Mouse (Mus musculus) neural tube, embryonic 11.5 days (tissue): Measurements from ENCODE around the gene Kyat3. TPM values are rescaled to one million over a fixed set of nuclear protein-coding genes. Genes with fewer than 3 reads are reported as not detected.
"Not testable (repeated sequence)": the region's sequence is repeated elsewhere in the genome, so short reads cannot be mapped to it uniquely, and the experiment has no call there.

ENCODE experiments used
- ATAC-seq: fragments of 200-750 bp; cut with Nextera tagmentation; 2 replicates; pipeline ENCODE4 v1.8.0; 2017; ENCODE audit warnings: moderate number of reproducible peaks, mild to moderate bottlenecking, moderate TSS enrichment, moderate library complexity; ENCODE audit not compliant: insufficient read depth, low FRiP score, low TSS enrichment
- DNase-seq: peaks from one replicate; pipeline ENCODE4 v3.0.0-alpha.2; 2015; ENCODE audit warnings: low spot score
- H3K27ac ChIP-seq: fragments of 300-500 bp; sonication (generic); 2 replicates; pipeline ENCODE4 v1.5.1; 2014; ENCODE audit warnings: low read depth, mild to moderate bottlenecking, low read length
- H3K27me3 ChIP-seq: fragments of 300-500 bp; sonication (generic); 2 replicates; pipeline ENCODE4 v1.6.1; 2014; ENCODE audit warnings: mild to moderate bottlenecking, low read length, mixed read lengths; ENCODE audit not compliant: control insufficient read depth, insufficient read depth
- H3K36me3 ChIP-seq: fragments of 300-500 bp; sonication (generic); 2 replicates; pipeline ENCODE4 v1.6.1; 2014; ENCODE audit warnings: mild to moderate bottlenecking, low read length, moderate library complexity, mixed read lengths; ENCODE audit not compliant: control insufficient read depth, insufficient read depth
- H3K4me1 ChIP-seq: fragments of 300-500 bp; sonication (generic); 2 replicates; pipeline ENCODE4 v1.6.1; 2014; ENCODE audit warnings: low read length, mixed read lengths; ENCODE audit not compliant: control insufficient read depth, insufficient read depth
- H3K4me2 ChIP-seq: fragments of 300-500 bp; sonication (generic); 2 replicates; pipeline ENCODE4 v1.6.1; 2014; ENCODE audit warnings: low read depth, mild to moderate bottlenecking, moderate library complexity
- H3K4me3 ChIP-seq: fragments of 300-500 bp; sonication (generic); 2 replicates; pipeline ENCODE4 v1.5.1; 2014; ENCODE audit warnings: low read depth, low read length
- H3K9ac ChIP-seq: fragments of 300-500 bp; sonication (generic); 2 replicates; pipeline ENCODE4 v1.6.1; 2014; ENCODE audit warnings: mild to moderate bottlenecking, low read length
- H3K9me3 ChIP-seq: fragments of 300-500 bp; sonication (generic); 2 replicates; pipeline ENCODE4 v1.6.1; 2016; ENCODE audit warnings: low read length; ENCODE audit not compliant: control insufficient read depth
- WGBS: fragments of 180-500 bp; shearing (Covaris S2); extraction: QIAGEN DNeasy Blood & Tissue Kit; methylation state at CpG from one replicate; pipeline ENCODE4 v1.1.7; 2014; 5-methylcytosine and 5-hydroxymethylcytosine counted together
- polyA plus RNA-seq: library from polyadenylated mRNA; unstranded; fragments of >200 nt; fragmentation: Nextera tagmentation; extraction: Ambion mirVana; gene quantifications from 2 replicates; pipeline ENCODE4 v1.2.1, GENCODE M21; 2014

The Kyat3 gene
- polyA plus RNA-seq, 1 experiment from 2014 or later = 14.4 TPM

GRCm38 (mm10) chr3:142708181-142708848, 7.5 kb downstream of the Kyat3 start:
- not testable (repeated sequence) for H3K4me1 ChIP-seq, DNase-seq, H3K4me2 ChIP-seq, H3K9me3 ChIP-seq, H3K27ac ChIP-seq, H3K4me3 ChIP-seq, H3K9ac ChIP-seq, H3K27me3 ChIP-seq, H3K36me3 ChIP-seq
- ATAC-seq = 0 out of 2 replicates have a peak, but pooled peaks have one; percentile 14
- WGBS = 86% methylated on average over 13 of the region's 13 CpGs

- Histone ChIP-seq H3K9ac (no peak overlapping the region), H3K36me3 (no peaks in the 10 kb centered on the region), H3K27me3 (no peaks in the 10 kb centered on the region), H3K4me2 (no peak overlapping the region), H3K4me3 (no peak overlapping the region), H3K4me1 (no peaks in the 10 kb centered on the region), H3K9me3 (no peaks in the 10 kb centered on the region), H3K27ac (no peak overlapping the region)
- DNase-seq = peak; percentile 69
- peak; percentile 43; the same call in 1 of the 2 replicates for ATAC-seq
- 49% methylated on average over 13 of the region's 13 CpGs for WGBS
These were observed 8.1 kb downstream of the Kyat3 start for GRCm38 (mm10) chr3:142708849-142709419.

DNA sequence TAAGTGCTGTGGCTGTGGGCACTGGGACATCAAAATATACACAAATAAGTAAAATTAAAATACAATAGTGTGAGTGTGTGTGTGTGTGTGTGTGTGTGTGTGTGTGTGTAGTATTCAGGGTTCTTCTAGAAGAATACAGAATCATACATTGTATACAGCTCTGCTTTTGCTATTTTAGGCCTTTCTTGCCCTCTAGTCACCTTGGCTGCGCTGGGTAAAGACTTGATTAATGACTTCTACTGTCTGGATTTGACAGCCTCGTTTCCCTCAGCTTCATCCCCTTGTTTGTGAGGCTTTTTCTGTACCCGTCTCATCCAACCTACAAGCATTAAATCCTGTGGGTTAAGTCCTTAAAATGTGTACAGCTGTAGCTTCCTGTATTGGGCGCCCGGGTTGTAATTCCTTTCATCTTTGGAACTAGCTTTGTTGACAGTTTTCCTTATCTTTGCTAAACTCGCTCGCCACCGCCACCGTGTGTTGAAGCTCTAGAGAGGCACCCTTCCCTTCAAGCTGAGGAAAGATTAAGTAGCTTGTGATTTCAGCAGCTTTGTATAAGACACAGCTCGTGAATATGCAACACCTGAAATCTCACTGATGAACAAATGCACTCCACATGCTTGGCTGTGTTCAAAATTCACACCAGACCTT, 9.6 kb downstream of the Kyat3 start:
- Histone ChIP-seq H3K9ac (no peak overlapping the region), H3K27ac (no peak overlapping the region), H3K4me1 (no peaks in the 10 kb centered on the region), H3K27me3 (no peaks in the 10 kb centered on the region), H3K9me3 (no peaks in the 10 kb centered on the region), H3K4me2 (no peak overlapping the region), H3K36me3 (no peaks in the 10 kb centered on the region), H3K4me3 (no peak overlapping the region)
- ATAC-seq (peak; percentile 20; the same call in 1 of the 2 replicates), DNase-seq (peak; percentile 50)
- 32% methylated on average over 10 of the region's 10 CpGs for WGBS

DNA sequence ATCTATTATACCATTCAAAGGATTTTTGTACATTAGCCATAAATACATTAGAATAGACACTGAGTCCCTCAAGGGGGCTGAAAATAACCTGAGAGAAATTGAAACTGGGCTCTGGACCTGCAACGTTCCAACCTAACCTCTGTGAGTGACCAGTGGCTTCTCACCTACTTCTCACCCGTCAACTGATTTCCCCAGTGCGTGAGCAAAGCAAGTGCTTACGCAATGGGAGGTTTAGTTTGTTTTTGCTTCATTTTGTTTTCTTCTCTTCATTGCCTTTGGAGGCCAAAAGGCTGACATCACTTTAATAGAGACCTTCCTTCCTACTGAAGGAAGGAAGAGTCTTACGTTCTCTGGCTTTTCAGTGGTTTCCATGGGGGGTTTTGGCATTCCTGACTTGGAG, 10.5 kb downstream of the Kyat3 start:
- Histone ChIP-seq H3K4me1 (no peaks in the 10 kb centered on the region), H3K9ac (no peak overlapping the region), H3K4me2 (no peak overlapping the region), H3K36me3 (no peaks in the 10 kb centered on the region), H3K9me3 (no peaks in the 10 kb centered on the region), H3K27ac (no peak overlapping the region), H3K27me3 (no peaks in the 10 kb centered on the region), H3K4me3 (no peak overlapping the region)
- WGBS = 92% methylated on average over 5 of the region's 5 CpGs
- DNase-seq = no peak
- ATAC-seq = no peak

- H3K4me1 ChIP-seq, H3K9me3 ChIP-seq, H3K9ac ChIP-seq, H3K4me2 ChIP-seq, DNase-seq, H3K27ac ChIP-seq, ATAC-seq, H3K27me3 ChIP-seq, H3K4me3 ChIP-seq, H3K36me3 ChIP-seq: not testable (repeated sequence)
- WGBS = 97% methylated on average over 18 of the region's 18 CpGs
These were observed 11.7 kb downstream of the Kyat3 start for GRCm38 (mm10) chr3:142712401-142713040.

GRCm38 (mm10) chr3:142725481-142725880, 24.6 kb downstream of the Kyat3 start:
- ATAC-seq = no peak
- H3K27me3 ChIP-seq = no peaks in the 10 kb centered on the region
- no peak overlapping the region for H3K9ac ChIP-seq
- DNase-seq = no peak
- H3K4me2 ChIP-seq = no peak overlapping the region
- no peak overlapping the region for H3K27ac ChIP-seq
- H3K4me3 ChIP-seq = no peak overlapping the region
- H3K4me1 ChIP-seq = no peaks in the 10 kb centered on the region
- no peaks in the 10 kb centered on the region for H3K9me3 ChIP-seq
- no peaks in the 10 kb centered on the region for H3K36me3 ChIP-seq
- 76% methylated on average over 2 of the region's 2 CpGs for WGBS

- Histone ChIP-seq H3K27me3 (no peaks in the 10 kb centered on the region), H3K36me3 (no peaks in the 10 kb centered on the region), H3K9me3 (no peaks in the 10 kb centered on the region), H3K27ac (no peak overlapping the region), H3K4me2 (no peak overlapping the region), H3K4me3 (no peak overlapping the region), H3K4me1 (no peaks in the 10 kb centered on the region), H3K9ac (no peak overlapping the region)
- 83% methylated on average over 22 of the region's 22 CpGs for WGBS
- DNase-seq = no peak
- no peak for ATAC-seq
These were observed 25.3 kb downstream of the Kyat3 start for GRCm38 (mm10) chr3:142725969-142726672.

GRCm38 (mm10) chr3:142734291-142734690, 33.4 kb downstream of the Kyat3 start:
- DNase-seq (no peak), ATAC-seq (no peak)
- Histone ChIP-seq H3K4me2 (no peak overlapping the region), H3K9me3 (no peaks in the 10 kb centered on the region), H3K36me3 (no peaks in the 10 kb centered on the region), H3K4me1 (no peaks in the 10 kb centered on the region), H3K27ac (no peak overlapping the region), H3K4me3 (no peak overlapping the region), H3K9ac (no peak overlapping the region), H3K27me3 (no peaks in the 10 kb centered on the region)
- 92% methylated on average over 12 of the region's 12 CpGs for WGBS
